Mouse (Mus musculus) adrenal gland, adult 2 months (tissue): ENCODE results near the gene Ezh1. TPM values are rescaled to one million over a fixed set of nuclear protein-coding genes. Genes with fewer than 3 reads are reported as not detected.
A peak's percentile ranks its signal among the peaks of the same experiment; 100 is the strongest.

Source experiments
- DNase-seq: peaks from one replicate; pipeline ENCODE4 v3.0.0; 2021
- polyA plus RNA-seq: library from polyadenylated mRNA; depleted of rRNA; stranded (reverse); fragments of >200 nt; gene quantifications from 2 replicates; pipeline ENCODE4 v1.2.3, GENCODE M21; 2012
- total RNA-seq, 2 experiments: library from RNA; stranded (reverse); gene quantifications; 2 replicates each; pipeline ENCODE4 v1.2.3; 2021

Gene Ezh1
- total and polyA plus RNA-seq, 3 experiments = 20.1 to 35.0 (median 31.3) TPM

DNA sequence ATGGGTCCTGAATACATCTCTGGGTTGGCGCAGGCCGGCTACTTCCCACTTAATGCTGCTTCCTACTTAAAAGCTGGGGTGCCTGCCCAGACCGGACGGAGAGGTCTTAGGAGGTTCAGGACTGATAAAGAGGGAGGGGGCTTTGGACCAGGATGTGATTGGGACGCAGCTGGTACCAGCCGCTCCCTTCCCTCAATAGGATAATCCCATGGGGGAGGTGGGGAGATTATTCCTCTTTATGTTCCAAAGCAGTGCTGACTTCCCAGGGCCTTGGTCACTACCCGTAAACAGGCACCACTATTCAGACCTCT lies 20.4 kb upstream of the Ezh1 start:
- DNase-seq = no peak

DNA sequence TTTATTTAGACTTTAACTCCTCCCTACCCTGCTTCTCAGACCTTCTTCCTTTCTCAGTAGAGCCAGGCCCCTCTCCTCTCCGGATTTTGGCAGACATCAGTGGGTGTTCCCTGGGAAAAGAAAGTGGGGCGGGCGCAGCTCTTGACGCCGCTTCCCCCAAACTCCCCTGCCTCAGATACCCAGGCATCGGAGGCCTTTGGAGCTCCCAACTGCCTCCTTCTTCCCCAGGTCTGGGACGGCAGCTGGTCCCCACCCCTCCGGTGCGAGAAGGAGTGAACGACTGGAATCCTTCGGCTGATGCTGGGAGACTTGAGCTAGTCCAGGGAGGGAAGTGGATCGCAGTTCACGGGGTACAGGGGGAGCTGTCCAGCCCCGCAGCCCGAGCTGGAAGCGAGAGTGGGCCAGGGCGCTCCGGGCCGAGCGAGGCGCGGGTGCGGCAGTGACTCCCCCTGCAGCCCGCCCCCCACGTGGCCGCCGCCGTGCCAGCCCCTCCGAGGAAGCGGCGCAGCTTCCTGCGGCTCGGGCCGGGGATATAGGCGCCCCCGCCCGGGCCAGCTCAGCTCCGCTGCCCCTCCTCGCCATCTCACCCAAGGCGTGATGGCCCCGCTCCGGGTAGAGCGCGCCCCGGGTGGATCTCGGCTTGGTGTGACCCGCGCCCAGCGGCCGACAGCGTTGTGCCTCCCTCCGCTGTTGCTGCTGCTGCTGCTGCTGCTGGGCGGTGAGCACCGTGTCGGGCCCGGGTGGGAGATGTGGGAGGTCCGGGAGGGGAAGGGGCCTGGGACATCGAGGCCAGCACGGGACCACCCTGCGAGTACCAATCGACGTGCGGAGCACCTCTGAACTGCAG lies 19.8 kb upstream of the Ezh1 start, which contains the start of gene Ramp2:
Gene Ramp2 (plus strand): TSS at position 174 of the 847 bp plus-strand sequence.
- peak; percentile 65 for DNase-seq

DNA sequence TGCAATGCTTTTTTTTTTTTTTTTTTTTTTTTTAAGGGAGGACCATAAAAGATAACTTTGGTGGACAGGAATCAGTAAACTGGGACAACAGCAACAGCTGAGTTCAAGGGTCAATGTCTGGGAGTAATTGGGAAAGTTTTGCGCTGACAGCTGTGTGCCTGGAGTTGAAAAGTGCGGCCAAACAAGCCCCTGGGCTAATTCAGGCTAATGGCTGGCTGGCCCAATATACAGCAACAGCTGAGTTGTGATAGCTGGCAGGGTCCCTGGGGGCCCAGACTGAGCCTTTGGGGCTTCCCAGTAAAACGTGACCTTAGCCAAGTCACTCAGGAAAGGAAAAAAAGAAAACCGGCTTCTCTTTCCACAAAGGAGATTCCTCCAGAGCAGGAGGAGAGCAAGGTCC lies 18.8 kb upstream of the Ezh1 start:
- no peak for DNase-seq

DNA sequence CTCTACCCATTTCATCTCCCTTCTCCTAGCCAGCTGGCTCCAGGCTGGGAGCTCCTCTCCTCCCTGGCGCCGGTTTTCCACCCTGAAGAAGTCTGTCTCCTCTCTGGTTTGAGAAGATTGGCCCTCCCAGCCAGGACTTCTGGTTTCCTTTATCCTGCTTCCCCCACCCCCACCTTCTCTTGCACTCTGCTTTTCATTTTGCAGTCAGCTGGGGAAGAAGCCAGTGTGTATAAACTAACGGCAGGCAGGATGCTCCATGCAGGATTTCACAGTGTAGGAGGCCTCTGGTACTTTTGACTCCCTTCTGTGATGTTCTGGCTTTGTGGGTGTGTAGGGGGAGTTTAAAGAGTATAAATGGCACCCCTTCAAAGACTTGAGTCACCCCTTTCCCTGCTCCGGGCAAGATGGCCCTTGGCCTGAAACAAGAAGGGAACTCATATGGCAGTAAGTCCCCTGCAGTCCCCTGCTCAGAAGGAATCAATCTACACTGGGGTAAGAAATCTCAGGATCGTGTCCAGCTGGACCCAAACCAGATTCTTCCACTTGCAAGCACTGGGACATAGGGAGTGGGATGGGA lies 11.9 kb upstream of the Ezh1 start:
- no peak for DNase-seq

DNA sequence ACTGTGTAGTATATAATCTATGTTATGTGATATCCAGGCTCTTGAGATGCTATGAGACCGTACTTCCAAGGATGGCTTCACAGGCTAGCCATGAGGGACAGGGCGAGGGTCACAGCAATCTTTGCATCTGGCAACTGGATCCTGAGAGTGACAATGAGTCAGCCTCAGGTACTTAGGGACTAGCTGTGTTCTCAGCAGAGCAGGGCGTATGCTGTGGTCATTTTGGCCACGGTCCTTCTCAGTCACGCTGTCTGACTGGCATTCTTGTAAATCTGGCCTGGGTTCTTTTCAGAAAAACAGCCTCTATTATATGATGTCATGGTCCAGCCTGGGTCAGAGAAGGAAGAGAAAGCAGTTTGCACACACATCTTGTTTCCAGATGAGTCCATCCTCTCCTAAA lies 10.5 kb upstream of the Ezh1 start:
- DNase-seq = no peak

DNA sequence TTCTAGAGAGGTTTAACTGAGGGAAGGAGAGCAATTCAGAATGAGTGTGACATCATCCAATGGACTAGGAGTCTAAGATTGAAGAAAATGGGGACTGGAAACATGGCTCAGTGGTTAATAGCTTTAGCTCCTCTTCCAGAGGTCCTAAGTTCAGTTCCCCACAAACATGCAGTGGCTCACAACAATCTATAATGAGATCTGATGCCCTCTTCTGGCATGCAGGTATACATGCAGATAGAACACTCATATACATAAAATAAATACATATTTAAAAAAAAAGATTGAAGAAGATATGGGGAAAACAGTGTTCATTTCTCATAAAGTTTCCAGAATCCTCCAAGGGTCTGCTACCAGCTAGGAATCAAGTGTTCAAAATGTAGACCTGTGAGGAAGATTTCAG lies 9.2 kb upstream of the Ezh1 start:
- no peak for DNase-seq

DNA sequence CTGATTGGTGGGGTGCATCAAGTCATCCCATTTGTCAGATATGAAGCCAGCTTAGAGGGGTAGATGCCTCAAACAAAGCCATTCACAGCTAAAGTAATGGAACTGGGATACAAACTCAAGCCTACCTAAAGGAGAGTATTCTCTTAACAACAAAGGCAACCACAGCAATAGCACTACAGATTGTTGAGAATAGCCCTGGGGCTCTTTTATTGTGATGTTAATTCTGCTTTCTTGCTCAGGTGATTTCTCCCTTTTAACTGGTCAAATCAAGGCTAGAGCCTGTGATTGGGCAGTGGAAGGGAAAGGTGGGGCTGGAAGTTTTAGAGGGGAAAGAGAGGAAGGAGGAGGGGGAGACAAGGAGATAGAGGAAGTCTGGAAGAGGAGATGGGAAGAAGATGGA lies 7.9 kb upstream of the Ezh1 start:
- DNase-seq = no peak

DNA sequence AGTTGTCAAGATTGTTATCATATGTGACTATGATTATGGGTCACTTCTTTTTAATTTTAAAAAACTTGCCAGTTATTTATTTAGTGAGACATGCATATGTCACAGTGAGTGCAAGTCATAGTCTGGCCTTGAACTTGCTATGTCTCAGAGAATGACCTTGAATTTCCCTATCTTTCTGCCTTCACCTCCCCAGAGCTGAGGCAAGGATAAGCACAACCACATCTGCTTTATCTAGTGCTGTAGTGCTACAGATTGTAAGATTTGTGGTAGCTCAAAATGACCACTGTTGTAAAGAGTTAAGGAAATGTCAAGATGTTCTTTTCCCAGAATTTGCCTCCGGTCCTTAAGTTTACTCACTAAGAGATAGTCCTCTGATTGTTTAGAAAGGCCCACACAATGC lies 7.0 kb upstream of the Ezh1 start:
- DNase-seq = no peak

DNA sequence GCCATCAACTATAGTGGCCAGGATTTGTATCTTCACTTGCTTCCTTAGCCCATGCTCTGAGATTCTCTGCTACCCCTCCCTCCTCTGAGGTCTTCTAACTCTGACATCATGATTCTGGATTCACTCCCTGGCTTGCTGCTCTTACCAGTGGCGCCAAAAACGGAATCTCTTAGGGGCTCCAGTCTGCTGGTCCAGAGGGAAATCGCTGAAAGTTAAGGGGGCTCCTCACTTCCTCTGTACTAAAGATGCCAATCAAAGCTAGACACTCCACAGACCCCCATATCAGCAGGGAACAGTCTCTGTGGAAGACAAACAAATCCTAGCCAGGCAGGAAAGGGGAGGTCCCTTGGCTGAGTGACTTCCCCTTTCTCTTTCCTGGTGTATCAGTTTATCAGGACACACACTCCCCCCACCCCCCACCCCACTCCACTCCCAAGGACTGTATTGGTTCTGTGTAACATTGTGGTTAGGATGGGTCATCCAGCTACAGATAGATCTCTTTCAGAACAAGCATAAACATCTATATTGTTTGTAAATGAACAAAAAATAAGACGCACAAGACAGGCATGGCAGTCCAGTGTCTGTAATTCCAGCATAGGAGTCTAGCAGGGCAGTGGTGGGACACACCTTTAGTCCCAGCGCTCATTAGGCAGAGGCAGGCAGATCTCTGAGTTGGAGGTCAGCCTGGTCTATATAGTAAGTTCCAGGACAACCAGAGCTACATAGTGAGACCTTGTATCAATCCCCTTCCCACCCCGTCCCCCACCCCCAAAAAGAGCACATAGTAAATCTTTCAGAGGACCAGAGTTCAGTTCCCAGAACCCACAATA lies 6.0 kb upstream of the Ezh1 start:
- peak; percentile 27 for DNase-seq

DNA sequence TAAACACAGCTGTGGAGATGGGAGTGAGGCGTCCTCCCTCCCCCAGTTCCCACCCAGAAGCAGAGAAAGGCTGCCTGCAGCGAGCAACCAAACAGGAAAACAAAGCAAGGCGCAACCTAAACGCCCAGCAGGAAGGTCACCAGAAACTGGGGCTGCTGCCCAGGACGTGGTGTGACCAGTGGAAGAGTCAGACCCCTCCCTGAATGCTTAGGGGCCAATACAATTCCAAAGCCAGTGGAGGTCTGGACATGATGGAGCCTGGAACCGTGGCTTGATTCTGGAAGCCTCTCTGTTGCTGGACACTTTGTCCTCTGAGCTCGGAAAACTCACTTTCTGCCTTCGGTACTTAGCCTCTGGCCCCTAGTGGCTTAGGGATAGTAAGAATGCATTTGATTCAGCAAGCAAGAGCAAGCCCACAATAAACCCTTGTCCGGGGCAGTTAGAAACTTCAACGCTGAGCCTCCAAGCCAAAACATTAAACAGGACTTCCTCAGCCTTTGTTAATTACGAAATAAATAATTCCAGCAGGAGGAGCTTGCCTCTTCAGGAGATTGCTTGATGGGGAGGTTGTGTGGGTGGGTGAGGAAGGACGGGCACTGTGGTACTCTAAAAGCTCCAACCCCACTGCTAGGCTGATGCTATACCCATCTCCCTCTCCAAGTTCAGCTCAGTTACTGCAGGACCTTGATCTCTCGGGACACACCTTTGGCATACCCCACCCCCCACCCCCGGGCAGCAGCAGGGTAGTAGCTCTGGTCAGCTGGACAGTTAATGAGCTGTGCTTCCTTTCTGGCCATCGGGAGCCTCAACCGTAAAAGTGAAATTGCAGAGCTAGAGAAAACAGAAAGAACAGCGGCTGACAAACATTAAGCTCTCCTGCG lies 5.0 kb upstream of the Ezh1 start:
- peak; percentile 51 for DNase-seq

DNA sequence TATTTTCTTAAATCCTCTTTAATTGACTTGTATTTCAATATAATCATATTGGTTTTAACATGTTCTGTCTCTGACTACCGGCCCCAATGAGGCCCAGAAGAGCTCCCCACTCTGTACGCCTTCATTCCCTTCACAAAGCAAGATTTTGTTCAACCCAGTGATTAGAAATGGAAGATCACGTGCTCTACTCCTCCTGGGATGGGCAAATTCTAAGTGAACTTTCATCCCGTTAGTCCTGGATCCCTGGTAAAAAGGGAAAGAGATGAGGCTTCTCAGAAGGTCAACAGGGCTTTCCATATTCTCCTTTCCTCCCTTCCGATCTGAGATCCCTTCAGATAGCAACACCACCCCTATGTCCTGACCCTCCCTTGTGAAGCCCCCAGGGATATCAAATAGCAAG lies 4.3 kb upstream of the Ezh1 start:
- no peak for DNase-seq

DNA sequence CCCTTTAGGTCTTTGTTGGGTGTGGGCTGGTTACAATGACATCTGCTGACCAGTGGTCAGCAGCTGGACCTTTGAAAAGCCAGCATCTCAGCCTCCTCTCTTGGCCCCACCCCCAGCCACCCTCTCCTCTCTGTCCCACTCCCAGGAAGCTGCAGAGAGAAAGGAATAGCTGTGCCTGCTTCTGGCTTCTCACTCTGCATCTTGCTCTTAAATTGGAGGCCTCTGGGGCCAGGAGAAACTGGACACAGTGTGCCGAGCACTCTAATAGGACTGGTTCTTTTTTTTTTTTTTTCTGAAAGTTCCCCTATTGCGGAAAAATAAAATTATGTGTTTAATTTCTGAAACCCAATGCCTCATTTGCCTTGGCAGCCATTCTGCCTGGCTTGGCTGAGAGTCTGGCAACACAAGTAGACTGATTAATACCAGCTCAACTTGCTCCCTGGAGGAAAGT lies 3.8 kb upstream of the Ezh1 start:
- DNase-seq = peak; percentile 17

DNA sequence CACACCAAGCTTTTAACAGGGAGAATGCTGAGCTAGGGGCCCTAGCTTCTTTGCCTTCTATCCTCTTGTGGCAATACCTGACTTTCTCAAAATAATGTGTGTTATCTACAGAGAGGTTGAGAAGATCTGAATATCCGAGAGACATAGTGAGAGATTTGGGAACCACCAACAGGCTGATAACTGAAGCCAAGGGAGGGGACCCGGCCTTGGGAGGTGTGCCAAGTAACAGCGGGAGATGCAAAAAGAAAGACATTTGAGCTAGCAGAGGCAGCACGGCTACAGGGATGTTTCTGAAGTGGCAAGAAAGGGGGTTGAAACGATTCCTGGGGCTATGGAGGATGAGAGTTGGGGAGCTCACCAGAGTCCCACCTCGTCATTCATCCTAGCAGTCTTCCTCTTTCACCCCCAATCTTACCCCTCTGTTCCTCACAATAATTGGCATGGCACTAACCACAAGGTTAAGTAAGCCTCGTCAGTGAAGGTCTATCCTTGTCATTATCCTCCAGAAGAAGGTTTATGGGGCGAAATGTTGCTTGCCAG lies 3.2 kb upstream of the Ezh1 start:
- peak; percentile 67 for DNase-seq

DNA sequence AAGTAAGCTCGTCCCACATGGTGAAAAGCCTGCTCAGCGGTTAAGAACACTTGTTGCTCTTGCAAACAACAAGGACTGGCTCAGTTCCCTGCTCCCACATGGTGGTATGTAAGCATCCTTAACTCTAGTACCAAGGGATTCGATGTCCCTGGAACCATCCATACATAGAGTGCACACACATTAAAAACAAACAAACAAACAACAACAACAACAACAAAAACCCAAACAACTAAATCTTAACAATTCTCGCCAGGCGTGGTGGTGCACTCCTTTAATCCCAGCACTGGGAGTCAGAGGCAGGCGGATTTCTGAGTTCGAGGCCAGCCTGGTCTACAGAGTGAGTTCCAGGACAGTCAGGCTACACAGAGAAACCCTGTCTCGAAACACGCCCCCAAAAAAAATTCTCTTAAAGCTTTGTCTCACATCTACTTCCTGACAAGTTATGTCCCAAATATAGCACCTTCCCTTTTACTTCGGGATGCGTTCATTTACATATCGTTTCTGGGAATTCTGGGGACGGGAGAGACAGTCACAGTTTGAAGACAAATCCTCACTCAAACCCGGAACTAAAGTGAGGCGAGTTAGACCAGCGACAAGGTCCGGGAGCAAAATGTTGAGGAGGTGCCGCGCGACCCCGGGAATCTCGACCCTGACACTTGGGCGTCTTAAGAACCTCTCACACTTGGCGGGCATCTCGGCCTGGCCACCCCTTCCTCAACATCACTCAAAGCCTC lies 765 bp downstream of the Ezh1 start:
- no peak for DNase-seq

DNA sequence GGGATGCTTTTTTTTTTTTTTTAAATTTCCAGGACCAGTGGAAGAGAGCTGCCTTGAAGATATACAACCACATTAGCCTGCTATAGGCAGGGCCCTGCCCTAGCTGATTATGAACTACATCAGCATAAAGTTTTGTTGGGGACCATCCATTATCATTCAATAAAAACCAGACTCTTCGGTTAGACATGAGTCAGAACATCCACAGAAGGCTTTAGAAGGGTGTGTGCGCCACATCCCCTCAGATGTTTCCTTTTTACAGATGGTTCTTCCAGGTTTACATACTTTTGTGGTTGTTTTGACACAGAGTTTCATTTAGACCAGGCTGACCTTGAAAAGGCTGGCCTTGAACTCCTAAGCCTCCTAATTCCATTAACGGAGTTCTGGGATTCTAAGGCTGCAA lies 1.9 kb downstream of the Ezh1 start:
- no peak for DNase-seq

DNA sequence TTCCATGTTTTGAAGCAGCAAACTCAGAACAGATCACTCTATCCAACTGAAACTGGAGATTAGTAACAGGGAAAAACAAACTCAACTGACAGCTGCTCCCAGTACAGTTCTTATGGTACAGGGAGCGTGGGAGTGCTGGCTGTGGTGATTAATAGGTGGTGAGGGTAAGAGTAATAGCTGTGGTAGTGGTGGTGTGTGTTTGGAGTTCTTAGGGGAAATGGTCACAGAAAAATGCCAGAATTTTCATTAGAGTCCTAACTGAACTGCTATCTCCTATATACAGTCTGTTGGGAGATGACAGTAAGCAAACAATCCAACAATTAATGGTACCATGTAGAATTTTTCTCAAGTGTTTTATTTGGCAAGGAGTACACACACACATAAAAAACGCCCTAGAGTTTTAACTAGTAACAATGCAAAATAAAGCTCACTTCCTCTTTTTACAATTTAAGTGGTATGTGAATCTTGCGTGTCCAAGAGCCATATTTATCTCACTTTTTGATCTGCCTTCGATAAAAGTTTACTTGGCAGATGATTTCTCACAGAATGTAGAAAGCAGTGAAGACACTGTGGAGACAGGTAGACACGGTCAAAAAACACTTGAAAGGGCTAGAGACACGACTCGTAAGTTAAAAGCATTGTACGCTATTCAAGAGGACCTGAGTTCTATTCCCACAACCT lies 4.8 kb downstream of the Ezh1 start:
- DNase-seq = no peak

DNA sequence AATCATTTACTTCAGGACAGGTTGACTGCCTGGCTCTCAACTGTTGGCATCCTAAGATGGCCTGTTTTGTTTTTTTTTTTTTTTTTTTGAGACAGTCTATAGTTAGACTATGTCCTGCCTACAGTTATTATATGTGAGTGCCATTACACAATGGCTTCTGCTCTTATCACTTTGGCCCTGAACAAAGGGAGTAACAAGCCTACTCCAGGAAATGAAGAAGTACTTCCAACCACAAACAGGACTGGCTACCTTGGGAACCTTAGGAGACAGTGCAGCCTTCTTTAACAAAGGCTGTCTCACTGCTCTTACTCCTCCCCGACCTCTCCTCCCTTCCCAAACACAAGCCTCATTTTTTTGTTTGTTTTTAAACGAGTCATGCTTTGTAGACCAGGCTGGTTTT lies 5.4 kb downstream of the Ezh1 start:
- no peak for DNase-seq

DNA sequence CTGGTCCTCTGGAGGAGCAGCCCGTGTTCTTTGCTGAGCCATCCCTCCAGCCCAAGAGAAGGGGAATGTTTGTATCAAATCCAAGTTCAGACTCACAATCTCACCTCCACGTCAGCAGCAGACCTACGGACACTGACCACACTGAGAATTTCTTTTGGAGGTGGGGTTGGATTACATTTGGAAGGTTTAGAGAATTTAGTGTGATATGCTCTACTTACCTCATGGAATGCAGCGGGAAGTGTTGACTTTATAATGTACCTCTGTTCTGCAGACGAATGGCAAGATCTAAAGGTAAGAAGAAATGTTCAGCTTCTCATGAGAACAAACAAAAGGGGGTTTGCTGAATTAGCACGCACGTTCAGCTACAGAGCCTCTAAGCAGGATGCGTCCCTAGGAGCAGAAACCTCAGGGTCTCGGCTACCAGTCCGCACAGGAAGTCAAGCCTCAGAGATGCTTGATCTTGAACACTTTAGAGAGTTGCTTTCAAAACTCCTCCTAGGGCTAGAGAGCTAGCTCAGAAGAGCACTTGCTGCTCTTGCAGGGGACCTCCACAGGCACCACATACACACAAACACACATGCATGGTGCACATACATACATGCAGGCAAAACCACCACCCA lies 7.7 kb downstream of the Ezh1 start:
- DNase-seq = no peak

DNA sequence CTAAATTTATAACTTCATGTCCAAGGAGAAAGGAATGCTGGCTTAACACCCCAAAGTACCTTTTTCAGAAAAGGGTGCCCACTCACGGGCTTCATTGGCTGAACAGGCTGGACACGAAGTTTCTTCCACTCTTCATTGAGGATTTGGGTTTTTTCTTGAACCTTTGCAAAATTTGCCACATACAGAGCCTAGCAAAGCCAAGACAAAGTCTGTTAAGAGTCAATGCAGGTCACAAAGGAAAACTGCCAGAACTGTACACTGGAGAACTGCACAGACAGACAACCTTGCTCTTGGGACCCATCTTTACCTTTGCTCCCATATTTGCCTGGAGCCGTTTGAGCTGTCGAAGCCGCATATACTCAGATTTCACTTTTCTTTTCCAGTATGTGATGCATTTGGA lies 9.3 kb downstream of the Ezh1 start:
- DNase-seq = no peak

DNA sequence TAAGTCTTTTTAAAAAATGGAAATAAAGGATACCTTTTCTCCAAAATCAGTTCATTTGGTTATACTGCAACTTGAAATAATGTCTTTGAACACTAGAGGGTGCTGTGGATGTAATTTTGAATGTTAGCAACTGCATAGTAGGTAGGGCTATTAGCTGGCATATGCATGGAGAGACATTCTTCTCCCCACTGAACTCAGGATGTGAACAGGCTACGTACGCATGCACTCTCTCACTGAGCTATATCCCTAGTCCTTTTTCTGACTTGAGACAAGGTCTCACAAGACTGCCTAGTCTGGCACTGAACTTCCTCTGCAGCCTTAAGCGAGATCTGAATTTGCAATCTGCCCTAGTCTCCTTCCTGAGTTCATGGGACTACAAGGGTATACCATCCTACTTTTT lies 14.3 kb downstream of the Ezh1 start:
- DNase-seq = peak; percentile 19
